Mouse (Mus musculus): Measurements from ENCODE around the gene Wnt10a. TPM values are rescaled to one million over a fixed set of nuclear protein-coding genes. Genes with fewer than 3 reads are reported as not detected.
A peak's percentile ranks its signal among the peaks of the same experiment; 100 is the strongest.

Wnt10a gene
- polyA plus RNA-seq, 1 experiment from 2014 or later = 0.69 TPM

DNA sequence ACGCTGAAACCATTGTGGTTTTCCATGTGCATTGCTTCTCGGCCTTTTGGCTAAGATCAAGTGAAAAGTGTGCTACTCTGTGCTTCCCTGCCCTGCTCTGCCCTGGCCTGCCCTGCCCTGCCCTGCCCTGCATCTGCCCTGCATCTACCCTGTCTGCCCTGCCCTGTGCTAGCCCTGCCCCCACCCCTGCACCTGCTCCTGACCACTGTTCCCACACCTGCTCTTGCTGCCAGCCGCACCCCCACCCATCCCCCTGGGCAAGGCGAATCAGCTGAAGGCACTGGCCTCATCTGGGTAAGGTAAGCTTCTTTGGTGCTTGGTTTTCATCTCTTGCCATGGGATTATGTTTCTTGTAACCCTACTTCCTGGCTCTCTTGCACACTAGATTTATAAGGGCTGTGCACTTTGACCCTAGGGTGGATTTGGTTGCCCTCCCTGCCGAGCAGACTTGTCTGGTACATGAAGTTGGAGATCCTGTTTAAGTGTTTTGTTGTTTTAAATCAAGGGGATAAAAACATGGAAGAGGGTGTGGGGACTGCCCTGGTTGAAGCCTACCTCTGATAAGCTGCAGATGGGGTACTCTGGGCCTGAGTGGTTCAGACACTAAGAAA lies 37.0 kb upstream of the Wnt10a start:
- no peaks in the 10 kb centered on the region for H3K27me3 ChIP-seq (replicated peaks; ENCODE audit: control insufficient read depth, insufficient read depth, low read length)
- H3K4me1 ChIP-seq (ENCODE audit: control insufficient read depth, insufficient read depth, low read length) = no peaks in the 10 kb centered on the region
- H3K4me3 ChIP-seq (ENCODE audit: low read depth, low read length) = no peak overlapping the region
- 67% methylated on average over 5 of the region's 5 CpGs for WGBS
- no peak overlapping the region for H3K4me2 ChIP-seq (ENCODE audit: low read length)
- H3K27ac ChIP-seq (ENCODE audit: low read depth, low read length) = no peak overlapping the region
- no peak overlapping the region for H3K9ac ChIP-seq (ENCODE audit: low read length)
- ATAC-seq (no peak), DNase-seq (ENCODE audit: low spot score) (no peak)
- no peaks in the 10 kb centered on the region for H3K36me3 ChIP-seq (ENCODE audit: control insufficient read depth, insufficient read depth, low read length)
- H3K9me3 ChIP-seq (replicated peaks; ENCODE audit: control insufficient read depth, low read length) = no peaks in the 10 kb centered on the region

DNA sequence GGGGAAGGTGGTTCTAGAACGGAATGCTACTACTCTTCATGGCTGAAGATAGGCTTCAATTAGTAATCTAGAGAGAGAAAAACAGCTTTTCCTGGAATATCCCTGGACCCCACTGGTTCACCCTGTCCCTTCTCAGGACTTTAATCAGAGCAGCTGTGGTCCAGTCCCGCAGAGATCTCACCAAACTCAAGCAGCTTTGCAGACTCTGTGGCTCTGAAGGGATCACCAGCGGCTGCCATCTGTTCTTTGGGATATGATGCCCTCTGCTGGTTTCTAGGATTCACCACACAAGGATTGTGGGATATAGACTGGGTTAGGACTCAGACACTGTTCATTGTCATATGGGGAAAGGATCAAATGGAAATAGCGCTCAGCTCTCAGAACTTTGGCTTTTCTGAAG lies 31.5 kb upstream of the Wnt10a start:
- Histone ChIP-seq H3K27me3 (replicated peaks; ENCODE audit: control insufficient read depth, insufficient read depth, low read length) (0 out of 2 replicates have a peak, but pooled peaks cover 2% of the 10 kb centered on the region), H3K4me3 (ENCODE audit: low read depth, low read length) (no peak overlapping the region), H3K4me1 (ENCODE audit: control insufficient read depth, insufficient read depth, low read length) (no peaks in the 10 kb centered on the region), H3K27ac (ENCODE audit: low read depth, low read length) (no peak overlapping the region), H3K4me2 (ENCODE audit: low read length) (no peak overlapping the region), H3K9me3 (replicated peaks; ENCODE audit: control insufficient read depth, low read length) (no peaks in the 10 kb centered on the region), H3K9ac (ENCODE audit: low read length) (no peak overlapping the region), H3K36me3 (ENCODE audit: control insufficient read depth, insufficient read depth, low read length) (no peaks in the 10 kb centered on the region)
- DNase-seq (ENCODE audit: low spot score) (peak; percentile 61), ATAC-seq (no peak)
- WGBS = 34% methylated on average over 4 of the region's 4 CpGs

DNA sequence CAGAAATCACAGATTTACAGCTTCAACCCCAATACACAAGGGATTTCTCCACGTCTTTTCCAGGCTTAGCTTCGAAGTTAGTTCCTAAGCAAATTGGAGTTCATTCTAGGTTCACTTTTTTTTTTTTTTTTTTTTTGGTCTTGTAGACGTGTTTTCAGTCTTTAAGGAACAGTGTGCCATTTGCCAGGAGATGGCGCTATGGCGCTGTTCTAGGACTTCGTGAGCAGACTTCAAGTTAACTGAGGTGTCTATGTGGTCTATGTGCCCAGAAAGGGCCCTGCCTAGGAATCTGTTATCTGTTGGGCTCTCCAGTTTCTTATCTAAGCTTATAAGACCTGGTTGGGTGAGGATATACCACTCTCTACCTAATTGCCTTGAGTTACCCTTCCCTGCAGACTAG lies 28.2 kb upstream of the Wnt10a start:
- 5% methylated on average over 6 of the region's 6 CpGs for WGBS

DNA sequence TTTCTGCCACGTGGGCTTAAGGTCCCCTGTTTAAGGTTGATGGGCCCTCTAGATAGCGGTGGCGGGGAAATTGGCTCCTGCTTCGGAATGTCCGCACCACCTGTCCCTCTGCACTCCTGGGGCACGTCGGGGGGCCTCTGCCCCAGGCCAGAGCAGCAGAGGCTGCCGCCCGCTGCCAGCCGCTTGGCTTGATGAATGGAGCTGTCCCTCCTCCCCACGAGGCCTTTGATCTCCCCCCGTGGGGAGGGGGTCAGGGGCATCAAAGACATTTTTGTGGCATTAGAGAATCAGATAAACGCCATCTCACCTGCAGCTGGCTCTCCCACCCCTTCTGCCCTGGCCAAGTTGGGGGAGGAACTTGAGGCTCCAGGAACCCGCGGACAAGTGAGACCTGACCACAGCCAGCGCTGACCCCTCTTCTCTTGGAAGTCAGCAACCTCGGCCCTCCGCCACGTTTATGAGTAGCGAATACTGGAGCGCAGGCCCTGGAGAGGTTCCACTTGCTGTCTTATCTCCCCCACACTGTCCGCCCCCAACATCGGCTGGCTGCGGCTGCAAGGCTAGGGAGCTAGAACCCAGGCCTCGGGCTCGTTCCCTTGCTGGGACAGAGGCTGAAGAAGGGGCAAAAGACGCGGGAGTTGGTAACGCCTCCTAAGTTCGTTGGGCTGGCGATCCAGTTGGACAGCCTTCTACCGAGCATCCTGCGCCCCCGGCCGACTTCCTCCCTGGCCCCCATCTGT lies 20.4 kb upstream of the Wnt10a start:
- under 1% methylated on average over 35 of the region's 35 CpGs for WGBS
- peaks cover 9% of the 10 kb centered on the region for H3K4me1 ChIP-seq (ENCODE audit: control insufficient read depth, insufficient read depth, low read length)
- peak overlapping the region; percentile 40 for H3K4me3 ChIP-seq (ENCODE audit: low read depth, low read length)
- H3K27me3 ChIP-seq (replicated peaks; ENCODE audit: control insufficient read depth, insufficient read depth, low read length) = peaks cover 78% of the 10 kb centered on the region
- no peak for ATAC-seq
- H3K4me2 ChIP-seq (ENCODE audit: low read length) = peak overlapping the region; percentile 74
- H3K9me3 ChIP-seq (replicated peaks; ENCODE audit: control insufficient read depth, low read length) = no peaks in the 10 kb centered on the region
- H3K27ac ChIP-seq (ENCODE audit: low read depth, low read length) = no peak overlapping the region
- DNase-seq (ENCODE audit: low spot score) = no peak
- H3K36me3 ChIP-seq (ENCODE audit: control insufficient read depth, insufficient read depth, low read length) = no peaks in the 10 kb centered on the region
- H3K9ac ChIP-seq (ENCODE audit: low read length) = no peak overlapping the region

More for the DNA sequence above, 28.2 kb upstream of the Wnt10a start:
- DNase-seq (ENCODE audit: low spot score) (peak; percentile 81), ATAC-seq (no peak)
- H3K27ac ChIP-seq (ENCODE audit: low read depth, low read length) = no peak overlapping the region
- H3K9me3 ChIP-seq (replicated peaks; ENCODE audit: control insufficient read depth, low read length) = no peaks in the 10 kb centered on the region
- H3K4me3 ChIP-seq (ENCODE audit: low read depth, low read length) = no peak overlapping the region
- H3K4me1 ChIP-seq (ENCODE audit: control insufficient read depth, insufficient read depth, low read length) = no peaks in the 10 kb centered on the region
- H3K36me3 ChIP-seq (ENCODE audit: control insufficient read depth, insufficient read depth, low read length) = no peaks in the 10 kb centered on the region
- H3K27me3 ChIP-seq (replicated peaks; ENCODE audit: control insufficient read depth, insufficient read depth, low read length) = peaks cover 5% of the 10 kb centered on the region; the same call in 1 of the 2 replicates
- no peak overlapping the region for H3K9ac ChIP-seq (ENCODE audit: low read length)
- no peak overlapping the region for H3K4me2 ChIP-seq (ENCODE audit: low read length)

DNA sequence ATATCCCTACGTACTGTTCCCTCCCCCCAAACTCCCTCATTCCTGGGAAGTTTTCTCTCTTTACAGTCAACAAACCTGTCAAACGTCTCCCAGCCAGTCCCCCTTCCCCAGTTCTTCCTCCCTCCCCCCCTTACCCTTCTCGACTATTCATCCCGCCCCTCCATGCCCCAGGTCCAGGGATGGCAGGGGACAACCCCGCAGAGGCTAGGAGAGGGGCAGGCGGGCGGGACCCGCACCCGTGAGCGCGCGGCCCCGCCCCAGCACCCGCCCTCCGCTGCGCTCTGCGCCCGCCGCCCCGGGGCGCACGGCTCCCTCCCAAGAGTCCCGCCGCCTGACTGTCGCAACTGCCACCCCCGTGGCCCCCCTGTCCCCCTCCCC lies 19.9 kb upstream of the Wnt10a start:
- no peak for DNase-seq (ENCODE audit: low spot score)
- no peak overlapping the region for H3K27ac ChIP-seq (ENCODE audit: low read depth, low read length)
- H3K36me3 ChIP-seq (ENCODE audit: control insufficient read depth, insufficient read depth, low read length) = no peaks in the 10 kb centered on the region
- peaks cover 9% of the 10 kb centered on the region for H3K4me1 ChIP-seq (ENCODE audit: control insufficient read depth, insufficient read depth, low read length)
- WGBS = under 1% methylated on average over 11 of the region's 26 CpGs
- peaks cover 83% of the 10 kb centered on the region for H3K27me3 ChIP-seq (replicated peaks; ENCODE audit: control insufficient read depth, insufficient read depth, low read length)
- H3K4me3 ChIP-seq (ENCODE audit: low read depth, low read length) = peak overlapping the region; percentile 40
- peak overlapping the region; percentile 45; the same call in 1 of the 2 replicates for H3K9ac ChIP-seq (ENCODE audit: low read length)
- ATAC-seq = peak; percentile 38; the same call in 1 of the 2 replicates
- peak overlapping the region; percentile 74 for H3K4me2 ChIP-seq (ENCODE audit: low read length)
- H3K9me3 ChIP-seq (replicated peaks; ENCODE audit: control insufficient read depth, low read length) = no peaks in the 10 kb centered on the region

DNA sequence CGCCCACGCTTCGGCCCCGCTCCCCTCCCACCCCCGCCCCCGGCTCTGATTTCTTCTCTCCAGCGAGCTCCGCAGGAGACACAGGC lies 19.6 kb upstream of the Wnt10a start, which contains the start of gene Wnt6:
TSS of gene Wnt6 (plus strand) at position 48 of the 86 bp plus-strand sequence.
- Histone ChIP-seq H3K27ac (ENCODE audit: low read depth, low read length) (no peak within 1 kb of the TSS), H3K9ac (ENCODE audit: low read length) (peak within 1 kb of the TSS; percentile 45), H3K27me3 (replicated peaks; ENCODE audit: control insufficient read depth, insufficient read depth, low read length) (peaks cover 85% of the 10 kb centered on the region), H3K36me3 (ENCODE audit: control insufficient read depth, insufficient read depth, low read length) (no peaks in the 10 kb centered on the region), H3K4me1 (ENCODE audit: control insufficient read depth, insufficient read depth, low read length) (peaks cover 9% of the 10 kb centered on the region), H3K4me2 (ENCODE audit: low read length) (peak within 1 kb of the TSS; percentile 74), H3K4me3 (ENCODE audit: low read depth, low read length) (peak within 1 kb of the TSS; percentile 40), H3K9me3 (replicated peaks; ENCODE audit: control insufficient read depth, low read length) (no peaks in the 10 kb centered on the region)
- no peak for DNase-seq (ENCODE audit: low spot score)
- WGBS = no CpG with 5 or more reads among the region's 8 CpGs
- no peak for ATAC-seq

DNA sequence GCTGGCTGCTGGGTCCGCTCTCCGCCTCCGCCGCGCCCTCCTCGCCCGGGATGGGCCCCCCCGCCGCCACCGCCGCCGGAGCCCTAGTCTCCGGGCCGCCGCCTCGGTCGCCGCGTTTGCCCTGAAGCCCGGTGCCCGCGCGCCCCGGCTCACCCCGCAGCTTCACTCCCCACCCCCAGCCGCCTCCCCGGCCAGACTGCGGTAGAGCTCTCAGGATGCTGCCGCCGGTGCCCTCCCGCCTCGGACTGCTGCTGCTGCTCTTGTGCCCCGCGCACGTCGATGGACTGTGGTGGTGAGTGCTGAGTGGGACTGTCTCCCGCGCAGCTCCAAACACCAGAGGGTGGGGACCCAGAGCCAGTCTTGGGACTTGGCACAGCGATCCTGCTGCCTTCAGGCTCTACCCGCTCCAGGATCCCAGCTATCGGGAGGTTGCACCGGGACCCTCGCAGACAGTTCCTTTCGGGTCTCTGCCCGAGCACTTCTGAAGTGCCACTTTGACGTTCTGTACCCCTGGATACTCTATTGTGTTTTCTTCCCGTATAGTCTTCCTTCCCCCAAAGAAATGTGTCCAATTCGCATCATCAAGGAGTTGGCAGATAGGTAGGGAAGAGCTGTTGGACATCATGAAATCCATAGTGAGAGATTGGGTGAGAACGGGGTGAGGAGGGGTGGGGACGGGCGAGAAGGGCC lies 19.2 kb upstream of the Wnt10a start:
- Histone ChIP-seq H3K9me3 (replicated peaks; ENCODE audit: control insufficient read depth, low read length) (no peaks in the 10 kb centered on the region), H3K27ac (ENCODE audit: low read depth, low read length) (no peak overlapping the region), H3K27me3 (replicated peaks; ENCODE audit: control insufficient read depth, insufficient read depth, low read length) (peaks cover 89% of the 10 kb centered on the region), H3K4me1 (ENCODE audit: control insufficient read depth, insufficient read depth, low read length) (peaks cover 9% of the 10 kb centered on the region), H3K36me3 (ENCODE audit: control insufficient read depth, insufficient read depth, low read length) (no peaks in the 10 kb centered on the region), H3K4me3 (ENCODE audit: low read depth, low read length) (peak overlapping the region; percentile 40), H3K4me2 (ENCODE audit: low read length) (peak overlapping the region; percentile 74), H3K9ac (ENCODE audit: low read length) (peak overlapping the region; percentile 45)
- ATAC-seq = peak; percentile 35
- WGBS = under 1% methylated on average over 45 of the region's 51 CpGs
- DNase-seq (ENCODE audit: low spot score) = peak; percentile 31

DNA sequence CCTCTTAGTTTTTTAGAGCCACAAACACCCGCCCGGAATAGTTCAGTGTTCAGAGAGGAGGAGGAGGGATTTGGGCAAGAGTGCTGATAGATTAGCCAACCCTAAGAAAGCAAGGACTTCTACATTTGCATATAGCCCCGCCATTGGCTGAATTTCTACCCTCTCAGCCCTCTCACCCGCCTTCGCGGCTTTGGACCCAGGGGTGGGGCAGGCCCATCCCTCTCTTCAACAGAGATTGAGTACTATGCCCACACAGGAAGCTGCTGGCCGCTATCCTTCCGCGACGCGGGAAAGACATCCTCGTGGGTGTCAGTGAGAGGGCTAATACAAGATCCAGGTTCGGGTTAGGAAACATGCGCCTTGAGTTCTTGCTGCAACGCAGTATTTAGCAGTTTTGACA lies 18.2 kb upstream of the Wnt10a start:
- ATAC-seq (peak; percentile 83), DNase-seq (ENCODE audit: low spot score) (peak; percentile 85)
- Histone ChIP-seq H3K36me3 (ENCODE audit: control insufficient read depth, insufficient read depth, low read length) (no peaks in the 10 kb centered on the region), H3K27ac (ENCODE audit: low read depth, low read length) (no peak overlapping the region), H3K4me3 (ENCODE audit: low read depth, low read length) (peak overlapping the region; percentile 14; the same call in 1 of the 2 replicates), H3K9ac (ENCODE audit: low read length) (no peak overlapping the region), H3K4me2 (ENCODE audit: low read length) (peak overlapping the region; percentile 10), H3K4me1 (ENCODE audit: control insufficient read depth, insufficient read depth, low read length) (peaks cover 9% of the 10 kb centered on the region), H3K9me3 (replicated peaks; ENCODE audit: control insufficient read depth, low read length) (no peaks in the 10 kb centered on the region), H3K27me3 (replicated peaks; ENCODE audit: control insufficient read depth, insufficient read depth, low read length) (peaks cover 96% of the 10 kb centered on the region)
- WGBS = 2% methylated on average over 15 of the region's 15 CpGs

DNA sequence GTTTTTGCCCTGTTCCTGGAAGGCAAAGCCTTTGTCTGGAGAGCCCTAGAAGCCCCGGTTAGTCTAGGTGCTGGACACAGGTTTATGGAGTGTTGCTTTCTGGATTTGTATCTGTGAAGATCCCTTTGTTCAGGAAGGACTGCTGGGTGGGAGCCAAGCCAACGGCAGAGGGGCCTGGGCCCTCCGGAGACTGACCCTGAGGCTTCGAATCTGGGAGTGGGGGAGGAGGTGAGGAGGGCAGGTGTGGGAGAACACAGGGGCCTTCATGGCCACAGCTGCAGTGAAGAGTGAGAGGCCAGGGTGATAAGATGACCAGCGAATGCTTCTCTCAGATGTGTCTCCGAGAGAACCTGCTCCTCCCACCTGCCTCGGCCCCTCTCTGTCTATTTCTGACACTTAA lies 17.3 kb upstream of the Wnt10a start:
- no peak overlapping the region for H3K4me3 ChIP-seq (ENCODE audit: low read depth, low read length)
- no peak for DNase-seq (ENCODE audit: low spot score)
- H3K9ac ChIP-seq (ENCODE audit: low read length) = no peak overlapping the region
- H3K4me2 ChIP-seq (ENCODE audit: low read length) = no peak overlapping the region
- H3K36me3 ChIP-seq (ENCODE audit: control insufficient read depth, insufficient read depth, low read length) = no peaks in the 10 kb centered on the region
- no peak overlapping the region for H3K27ac ChIP-seq (ENCODE audit: low read depth, low read length)
- H3K4me1 ChIP-seq (ENCODE audit: control insufficient read depth, insufficient read depth, low read length) = peaks cover 9% of the 10 kb centered on the region
- no peaks in the 10 kb centered on the region for H3K9me3 ChIP-seq (replicated peaks; ENCODE audit: control insufficient read depth, low read length)
- no peak for ATAC-seq
- H3K27me3 ChIP-seq (replicated peaks; ENCODE audit: control insufficient read depth, insufficient read depth, low read length) = peaks cover 98% of the 10 kb centered on the region
- 11% methylated on average over 7 of the region's 7 CpGs for WGBS
